Mouse (Mus musculus) ovary, postnatal 10 days (tissue): ENCODE data around the gene Mga.

Experiments used
- DNase-seq: peaks from one replicate; pipeline ENCODE4 v3.0.0; 2022; ENCODE audit warnings: low spot score

Gene Mga

DNA sequence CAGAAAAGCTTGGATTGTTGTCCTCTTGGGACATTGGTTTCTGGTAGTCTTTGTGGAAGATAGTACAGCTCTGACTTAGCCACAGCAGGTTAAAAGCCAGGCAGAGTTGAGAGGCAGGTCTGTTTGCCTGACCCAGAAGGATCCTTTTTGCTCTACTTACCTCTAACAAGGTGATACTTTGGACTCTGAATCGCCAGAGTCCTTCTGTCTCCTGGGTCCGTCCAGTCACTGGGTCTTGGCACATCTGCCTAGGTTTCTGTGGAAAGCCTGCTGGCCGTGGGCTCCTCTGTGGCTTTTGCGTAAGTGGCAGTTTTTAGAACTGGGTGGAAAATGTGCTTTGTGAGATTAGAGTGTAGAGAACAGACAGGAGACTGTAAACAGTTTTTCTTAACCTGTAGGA lies 91.9 kb downstream of the Mga start:
- DNase-seq: no peak

DNA sequence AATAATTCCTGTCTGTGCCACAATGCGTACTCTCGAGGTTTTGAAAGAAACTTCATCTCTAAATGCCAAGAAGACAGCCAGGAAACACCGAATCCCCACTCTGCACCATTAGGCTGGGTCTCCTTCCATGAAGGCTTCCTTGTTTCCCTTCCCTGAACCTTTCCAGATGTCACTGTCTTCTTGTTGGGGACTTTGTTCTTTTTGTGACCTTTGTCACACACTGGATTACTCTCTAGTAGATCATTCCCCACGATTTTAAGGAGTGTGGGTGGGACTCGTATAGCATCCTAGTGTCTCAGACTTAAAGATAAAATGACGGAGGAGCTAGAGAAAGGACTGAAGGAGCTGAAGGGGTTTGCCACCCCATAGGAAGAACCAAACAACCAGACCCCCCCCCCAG lies 93.9 kb downstream of the Mga start:
- DNase-seq: no peak

DNA sequence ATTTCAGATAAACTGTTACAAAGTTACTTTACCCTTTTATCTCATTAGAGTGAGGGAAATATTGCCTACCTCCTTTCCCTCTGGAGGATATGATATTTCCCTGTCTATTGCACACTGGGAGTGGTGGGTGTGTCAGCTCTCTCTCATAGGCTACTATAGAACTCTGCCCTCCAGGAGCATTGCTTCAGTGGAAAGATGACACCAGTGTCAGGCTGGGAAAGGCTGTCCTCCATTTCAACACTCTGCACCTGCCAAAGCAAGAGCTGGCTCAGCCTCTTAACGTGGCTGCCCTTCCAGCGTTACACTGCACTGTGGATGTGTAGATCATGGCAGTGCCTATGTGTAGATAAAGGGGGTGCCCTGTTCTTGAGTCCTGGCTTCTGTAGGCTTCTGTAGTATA lies 95.3 kb downstream of the Mga start:
- no peak for DNase-seq

DNA sequence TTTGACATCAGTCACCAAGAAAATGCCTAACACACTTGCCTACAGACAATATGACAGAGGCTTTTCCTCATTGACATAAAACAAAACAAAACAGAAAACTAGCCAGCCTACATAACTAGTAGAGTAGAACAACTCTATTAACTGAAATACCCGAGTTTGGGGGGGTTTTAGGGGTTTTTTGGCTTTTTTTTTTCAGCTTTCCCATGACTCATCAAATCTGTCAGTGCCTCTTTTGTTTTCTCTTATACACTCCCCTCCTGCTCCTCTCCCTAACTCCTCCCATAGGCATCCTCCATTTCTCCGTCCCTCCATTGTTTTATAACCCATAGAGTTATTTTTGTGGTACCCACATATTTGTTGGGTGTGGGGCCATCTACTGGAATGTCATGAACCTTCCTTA lies 96.5 kb downstream of the Mga start:
- DNase-seq: no peak

DNA sequence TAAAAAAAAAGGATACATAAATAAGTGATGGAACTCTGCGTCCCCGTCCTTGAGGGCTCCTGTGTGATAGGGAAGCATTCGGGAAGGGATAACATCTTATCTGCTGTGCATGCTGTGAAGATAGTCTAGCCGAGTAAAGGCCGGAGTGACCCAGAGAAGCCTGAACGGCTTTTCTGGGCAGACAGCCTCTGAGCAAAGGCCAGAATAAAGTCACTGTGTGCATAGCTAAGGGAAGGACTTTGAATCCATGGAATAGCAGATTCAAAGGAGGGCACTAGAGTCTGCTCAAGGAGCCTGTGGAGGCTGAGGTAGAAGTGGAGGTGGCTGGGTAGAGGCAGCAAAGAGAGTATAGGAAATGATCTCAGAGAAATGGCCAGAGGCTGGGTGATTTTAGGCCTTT lies 97.8 kb downstream of the Mga start:
- DNase-seq: no peak

DNA sequence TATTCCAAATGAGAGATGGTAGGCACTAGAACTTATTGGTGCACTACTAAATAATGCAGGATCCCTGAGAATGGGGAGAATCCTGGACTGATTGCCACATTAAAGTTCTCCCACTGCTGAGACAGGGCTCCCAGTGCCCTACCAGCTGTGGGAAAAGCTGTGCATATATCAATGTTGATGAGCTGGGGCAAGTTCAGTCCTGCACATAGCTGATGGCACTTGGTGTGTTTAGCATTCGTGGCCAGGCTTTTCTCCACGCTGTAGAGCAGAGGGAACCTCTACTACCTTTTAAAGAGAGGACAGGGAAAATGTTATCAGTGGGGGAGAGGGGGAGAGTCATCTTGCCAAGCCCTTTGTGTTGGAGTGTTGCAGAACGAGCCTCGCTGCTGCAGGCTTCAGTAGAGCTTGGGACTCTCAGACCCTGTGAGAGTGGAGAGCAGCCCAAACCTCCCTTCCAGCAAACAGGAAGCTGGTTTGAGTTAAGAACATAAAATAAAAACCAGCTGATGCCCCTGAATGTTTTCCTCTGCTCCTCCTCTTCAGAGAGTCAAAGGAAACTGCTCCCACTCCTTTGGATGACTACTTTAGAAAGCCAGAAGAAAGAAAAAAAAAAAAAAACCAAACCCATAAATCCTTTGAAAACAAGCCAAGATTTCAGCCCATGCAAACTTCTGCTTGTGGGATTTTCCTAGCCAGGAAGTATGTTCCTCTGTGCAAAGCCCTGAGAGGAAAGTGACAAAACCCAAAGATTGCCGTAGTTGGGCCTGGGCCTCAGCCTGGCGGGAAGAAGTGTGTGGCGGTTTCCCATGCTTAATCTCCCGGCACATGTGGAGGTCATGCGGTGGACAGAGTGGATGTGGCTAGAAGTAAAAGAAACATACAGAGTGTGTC lies 98.6 kb downstream of the Mga start:
- DNase-seq: no peak

DNA sequence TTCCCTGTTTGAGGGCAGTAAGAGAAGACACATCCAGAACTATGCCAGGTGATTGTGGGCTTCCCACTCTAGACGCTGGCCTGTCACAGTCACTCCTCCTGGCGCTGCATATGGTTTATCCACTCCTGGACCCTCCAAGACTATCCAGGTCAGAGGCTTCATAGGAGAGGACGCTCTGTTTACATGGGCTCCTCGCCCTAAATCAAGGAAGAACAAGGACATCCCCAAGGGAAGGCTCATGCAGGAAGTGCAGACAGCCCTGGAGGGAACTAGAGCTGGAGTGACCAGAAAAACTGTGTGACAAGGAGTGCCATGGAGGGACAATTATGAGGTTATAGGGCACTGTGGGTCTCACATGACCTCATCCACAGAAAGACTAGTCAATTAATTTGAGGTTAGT lies 100.3 kb downstream of the Mga start:
- no peak for DNase-seq

DNA sequence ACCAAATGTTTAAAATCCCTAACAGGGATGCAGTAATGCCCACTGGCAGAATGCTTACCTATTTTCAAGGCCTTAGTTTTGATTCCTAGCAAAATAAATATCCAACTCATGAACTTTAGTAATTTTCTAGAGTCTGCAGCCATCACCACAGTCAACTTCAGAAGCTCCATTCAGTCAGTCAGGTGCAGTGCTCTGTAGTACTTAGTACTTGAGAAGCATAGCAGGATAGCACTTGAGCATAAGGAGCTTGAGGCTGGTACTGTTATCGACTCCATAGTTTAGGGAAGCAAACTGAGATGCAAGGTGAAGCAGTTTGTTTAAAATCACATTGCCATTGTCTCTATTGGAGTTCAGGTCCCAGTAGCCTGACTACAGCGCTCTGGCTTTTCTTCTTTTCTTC lies 102.7 kb downstream of the Mga start:
- no peak for DNase-seq

DNA sequence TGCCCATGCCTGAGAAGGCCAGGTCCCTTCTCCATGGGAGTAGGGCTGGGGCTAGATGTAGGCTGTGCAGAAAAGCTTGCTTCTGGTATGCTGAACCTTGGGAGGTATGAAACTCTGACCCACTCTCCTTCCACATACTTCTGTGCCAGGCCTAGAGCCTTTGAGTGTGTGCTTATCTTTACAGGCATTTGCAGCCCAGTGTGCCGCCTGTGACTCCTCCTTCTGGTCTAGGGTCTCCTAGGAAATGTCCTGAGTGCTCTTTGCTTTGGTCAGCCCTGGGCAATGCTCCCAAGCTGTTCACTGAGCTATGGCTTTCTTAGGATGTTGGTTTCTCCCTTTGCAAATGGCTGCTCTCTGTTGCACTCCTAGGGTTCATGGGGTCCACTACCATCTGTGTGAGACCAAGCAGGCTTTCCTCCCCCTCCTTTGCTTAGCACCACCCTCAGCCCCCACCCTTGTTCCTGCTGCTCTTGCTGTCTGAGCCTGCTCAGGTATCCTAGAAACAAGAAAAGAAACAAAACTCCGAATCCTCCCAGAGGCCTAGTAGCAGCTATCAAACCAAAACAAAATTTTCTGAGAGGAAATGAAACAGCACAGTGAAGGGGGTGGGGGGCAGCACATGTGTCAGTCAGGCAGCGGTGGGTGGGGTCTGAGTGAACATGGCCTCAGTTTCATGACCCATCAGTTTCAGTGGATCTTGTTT lies 104.0 kb downstream of the Mga start:
- no peak for DNase-seq

DNA sequence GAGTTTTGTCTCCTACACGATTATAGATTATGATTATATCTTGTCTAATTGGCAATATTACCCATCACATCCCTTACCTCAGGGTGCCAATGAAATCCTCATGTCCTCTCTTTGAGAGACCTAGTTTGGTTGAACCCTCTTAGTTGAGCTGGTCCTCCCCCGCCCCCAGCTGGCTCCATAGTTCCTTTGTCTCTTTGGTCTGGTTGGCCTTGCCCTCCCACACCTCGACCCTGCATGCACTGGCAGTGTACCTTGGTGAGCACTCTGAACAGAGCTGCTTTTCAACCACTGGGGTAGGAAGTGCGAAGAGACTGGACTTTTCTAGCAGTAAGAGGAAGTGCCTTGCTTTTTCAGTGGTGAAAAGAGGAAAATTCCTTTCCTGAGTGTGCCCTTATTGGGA lies 104.9 kb downstream of the Mga start:
- DNase-seq: no peak

DNA sequence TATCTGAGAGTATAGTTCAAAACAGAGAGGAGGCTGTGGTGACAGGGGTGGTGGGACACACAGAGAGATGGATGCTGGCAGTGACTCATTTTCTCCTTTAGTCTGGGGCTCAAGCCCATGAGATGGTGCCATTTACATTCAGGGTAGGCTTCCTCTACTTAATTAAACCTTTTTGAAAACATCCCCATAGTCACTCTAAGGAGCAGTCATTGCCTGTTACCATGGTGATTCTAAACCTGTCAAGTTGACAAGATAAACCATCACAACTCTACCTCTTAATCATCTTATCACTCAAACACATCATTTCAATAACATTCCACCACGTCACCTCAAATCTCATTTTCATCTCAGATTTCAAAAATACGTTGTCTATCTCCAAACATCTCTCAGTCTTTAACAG lies 106.9 kb downstream of the Mga start:
- DNase-seq: no peak

DNA sequence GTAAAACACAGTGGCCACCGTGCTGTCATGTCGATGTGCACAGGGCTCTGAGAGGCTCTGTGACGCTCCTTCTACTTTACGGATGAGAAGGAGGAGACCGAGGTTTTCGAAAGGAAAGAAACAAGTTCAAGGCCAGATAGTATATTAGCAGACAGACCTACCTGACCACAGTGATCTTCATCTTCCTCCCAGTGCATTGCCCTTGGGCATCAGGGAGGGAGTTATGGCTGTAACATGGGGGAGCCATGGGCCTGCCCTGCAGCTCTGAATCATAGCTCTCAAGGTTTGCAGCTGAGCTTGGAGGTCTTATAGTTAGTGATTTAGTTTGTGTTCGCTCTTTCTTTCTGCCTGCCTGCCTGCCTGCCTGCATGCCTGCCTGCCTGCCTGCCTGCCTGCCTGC lies 109.7 kb downstream of the Mga start:
- no peak for DNase-seq

DNA sequence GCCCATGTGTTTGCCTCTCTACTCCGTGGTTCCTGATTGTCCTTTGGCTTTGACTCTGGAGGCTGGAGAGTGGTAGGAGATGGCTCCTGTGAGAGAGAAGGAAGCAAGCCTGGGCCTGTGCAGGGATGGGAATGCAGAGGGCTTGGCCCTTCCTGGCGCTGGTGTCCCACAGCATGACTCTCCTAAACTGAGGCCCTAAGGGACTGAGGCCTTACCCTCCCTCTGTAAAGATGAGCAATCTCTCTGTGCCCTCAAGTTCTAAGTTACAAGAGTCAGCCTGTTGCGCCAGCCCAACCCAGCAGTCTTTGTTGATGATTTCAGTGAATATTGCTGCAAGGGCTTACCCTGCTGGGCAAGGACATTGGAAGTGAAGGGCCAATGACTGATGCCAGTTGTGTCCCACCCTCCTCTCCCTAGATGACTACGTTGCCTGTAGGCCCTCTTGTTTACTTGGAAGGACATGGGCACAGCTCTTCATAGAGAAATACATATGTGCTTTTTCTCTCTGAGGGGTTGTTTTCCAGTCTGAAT lies 110.7 kb downstream of the Mga start:
- no peak for DNase-seq

DNA sequence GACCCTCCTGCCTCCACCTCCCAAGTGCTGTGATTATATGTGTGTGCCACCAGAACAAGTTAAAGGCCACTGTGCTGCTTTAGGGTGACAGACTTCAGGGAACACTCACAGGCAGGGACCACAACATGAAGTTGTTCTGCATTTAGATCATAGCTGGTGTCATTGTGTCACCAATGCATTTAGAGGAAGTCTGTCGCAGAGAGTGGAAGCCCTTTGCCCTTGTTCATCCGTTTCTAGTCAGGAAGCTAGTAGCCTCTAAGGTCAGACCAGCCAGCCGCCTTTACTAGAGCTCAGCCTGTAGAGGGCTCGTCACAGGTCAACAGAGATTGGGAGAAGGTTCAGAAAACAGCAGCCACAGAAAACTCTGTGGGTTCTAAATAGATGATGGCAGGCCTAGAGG lies 111.6 kb downstream of the Mga start:
- no peak for DNase-seq

DNA sequence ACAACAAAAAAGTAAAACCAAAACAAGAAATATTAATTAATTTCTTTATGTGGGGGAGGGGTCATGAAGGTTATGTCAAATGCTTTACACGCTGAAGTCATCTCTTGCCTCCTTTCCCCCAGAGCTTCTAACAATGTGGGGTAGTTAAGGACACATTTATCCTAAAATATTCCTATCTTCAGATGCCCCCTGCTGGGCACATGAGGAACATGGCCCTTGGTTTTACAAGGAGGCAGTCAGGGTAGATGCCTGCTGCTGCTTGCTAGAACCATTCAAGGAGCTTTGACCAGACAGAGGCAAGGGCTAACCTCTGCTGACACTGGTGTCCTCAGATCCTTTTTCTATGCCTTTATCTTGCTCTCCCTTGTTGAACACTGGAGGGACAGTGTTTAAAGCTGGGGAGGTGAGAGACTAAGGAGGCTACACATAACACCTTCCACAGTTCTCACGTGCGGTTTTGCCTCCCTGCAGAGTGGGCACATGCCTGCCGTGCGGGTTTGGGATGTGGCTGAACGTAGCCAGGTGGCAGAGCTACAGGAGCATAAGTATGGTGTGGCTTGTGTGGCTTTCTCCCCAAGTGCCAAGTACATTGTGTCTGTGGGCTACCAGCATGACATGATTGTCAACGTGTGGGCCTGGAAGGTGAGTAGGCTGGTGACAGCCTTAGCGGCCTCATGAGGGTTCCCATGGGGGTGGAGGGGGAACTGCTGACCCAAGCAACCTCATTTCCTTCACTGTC lies 114.6 kb downstream of the Mga start:
- DNase-seq: no peak

DNA sequence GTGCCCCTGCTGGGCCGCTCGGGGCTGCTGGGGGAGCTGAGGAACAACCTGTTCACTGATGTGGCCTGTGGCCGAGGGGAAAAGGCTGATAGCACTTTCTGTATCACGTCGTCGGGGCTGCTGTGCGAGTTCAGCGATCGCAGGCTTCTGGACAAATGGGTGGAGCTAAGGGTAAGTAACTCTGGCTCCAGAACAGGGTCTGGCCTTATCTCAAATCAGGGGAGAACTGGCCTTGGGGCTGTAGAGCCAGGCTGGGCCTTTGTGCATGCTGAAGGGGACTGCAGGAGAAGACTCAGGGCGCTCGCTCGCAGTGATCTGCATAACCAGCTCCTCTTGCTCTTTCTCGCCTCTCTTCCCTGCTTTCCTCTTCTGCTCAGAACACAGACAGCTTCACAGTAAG lies 115.9 kb downstream of the Mga start:
- DNase-seq: no peak

DNA sequence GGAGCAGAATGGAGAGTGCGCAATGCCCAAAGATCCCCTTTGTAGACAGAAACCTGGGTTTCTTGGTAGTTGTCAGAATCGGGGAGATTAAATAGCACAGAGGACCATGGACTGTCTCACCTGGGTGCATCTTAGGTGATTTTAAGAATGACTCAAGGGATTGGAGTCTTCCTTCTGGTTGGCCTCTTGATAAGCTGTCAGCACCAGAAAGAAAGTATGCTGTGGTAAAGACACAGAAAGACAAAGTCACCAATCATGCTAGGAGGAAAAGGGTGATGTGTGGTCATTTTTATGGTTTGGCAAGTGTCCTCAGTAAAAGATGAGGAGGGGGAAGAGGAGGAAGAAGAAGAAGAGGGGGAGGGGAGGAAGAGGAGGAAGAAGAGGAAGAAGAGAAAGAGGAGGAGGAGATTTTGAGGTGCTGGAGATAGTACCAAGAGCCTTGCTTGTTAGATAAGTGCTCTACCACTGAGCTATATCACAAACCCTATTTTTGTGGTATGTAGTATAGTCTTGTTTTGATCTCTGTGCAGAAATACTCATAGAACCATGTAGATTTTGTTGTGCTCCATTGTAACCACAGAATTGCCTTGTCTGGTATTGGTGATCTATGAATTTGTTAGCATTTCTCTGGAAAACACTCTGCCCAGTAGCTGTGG lies 116.9 kb downstream of the Mga start:
- no peak for DNase-seq

DNA sequence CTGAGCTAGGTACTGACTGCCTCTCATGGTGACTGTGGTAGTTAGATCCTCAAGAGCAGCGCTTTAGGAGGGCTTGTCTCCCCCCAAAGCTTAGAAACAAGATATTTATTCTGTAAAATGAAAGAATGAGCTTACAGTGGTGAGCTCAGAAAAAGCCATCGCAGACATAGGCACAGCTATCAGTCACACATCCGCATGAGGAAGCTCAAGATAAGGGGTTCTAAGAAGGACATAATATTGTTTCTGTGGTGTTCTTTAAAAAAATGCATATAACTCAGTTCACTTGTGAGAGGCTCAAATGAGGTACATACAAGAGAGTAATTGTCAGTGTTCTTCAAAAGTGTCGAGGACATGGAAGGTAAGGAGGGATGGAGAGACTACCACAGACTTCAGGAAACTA lies 118.9 kb downstream of the Mga start:
- DNase-seq: no peak

DNA sequence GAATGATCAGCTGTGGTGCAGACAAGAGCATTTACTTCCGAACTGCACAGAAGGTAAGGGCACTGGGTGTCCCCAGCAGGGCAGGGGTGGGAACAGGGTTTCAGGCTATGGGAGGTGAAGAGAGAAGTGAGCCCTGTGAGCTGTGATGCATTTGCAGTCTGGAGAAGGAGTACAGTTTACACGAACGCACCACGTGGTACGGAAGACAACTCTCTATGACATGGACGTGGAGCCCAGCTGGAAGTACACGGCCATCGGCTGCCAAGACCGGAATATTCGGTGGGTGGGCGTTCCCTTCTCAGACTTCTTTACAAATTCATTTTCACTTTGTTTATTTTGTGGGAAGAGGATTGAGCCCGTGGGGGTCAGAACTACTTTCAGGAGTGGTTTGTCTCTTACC lies 120.6 kb downstream of the Mga start:
- DNase-seq: no peak
